Mouse (Mus musculus): ENCODE data around the gene Rsf1.

Rsf1 gene

DNA sequence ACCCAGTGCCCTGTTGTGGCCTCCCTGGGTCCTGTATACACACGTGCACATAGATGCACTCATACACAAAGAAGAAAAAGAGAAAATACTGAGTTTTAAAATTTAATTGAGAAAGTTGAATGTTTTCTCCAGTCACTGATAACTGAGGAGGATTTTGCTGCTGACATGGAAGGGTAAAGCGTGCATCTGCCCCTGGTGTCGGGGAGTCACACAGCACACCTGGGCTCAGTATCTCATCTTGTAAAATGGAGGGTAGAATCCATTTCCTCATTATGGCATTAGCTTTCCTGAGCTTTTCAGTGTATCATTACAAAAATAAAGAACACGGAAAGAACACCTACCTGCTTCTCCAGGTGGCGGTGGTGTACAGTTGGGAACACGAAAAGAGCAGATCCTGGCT, 145.7 kb downstream of the Rsf1 start:
- no peak for DNase-seq (ENCODE audit: low spot score)

GRCm38 (mm10) chr7:97726080-97726479, 146.4 kb downstream of the Rsf1 start:
- no peak for DNase-seq (ENCODE audit: low spot score)

GRCm38 (mm10) chr7:97726778-97727177, 147.1 kb downstream of the Rsf1 start:
- DNase-seq (ENCODE audit: low spot score): no peak

DNA sequence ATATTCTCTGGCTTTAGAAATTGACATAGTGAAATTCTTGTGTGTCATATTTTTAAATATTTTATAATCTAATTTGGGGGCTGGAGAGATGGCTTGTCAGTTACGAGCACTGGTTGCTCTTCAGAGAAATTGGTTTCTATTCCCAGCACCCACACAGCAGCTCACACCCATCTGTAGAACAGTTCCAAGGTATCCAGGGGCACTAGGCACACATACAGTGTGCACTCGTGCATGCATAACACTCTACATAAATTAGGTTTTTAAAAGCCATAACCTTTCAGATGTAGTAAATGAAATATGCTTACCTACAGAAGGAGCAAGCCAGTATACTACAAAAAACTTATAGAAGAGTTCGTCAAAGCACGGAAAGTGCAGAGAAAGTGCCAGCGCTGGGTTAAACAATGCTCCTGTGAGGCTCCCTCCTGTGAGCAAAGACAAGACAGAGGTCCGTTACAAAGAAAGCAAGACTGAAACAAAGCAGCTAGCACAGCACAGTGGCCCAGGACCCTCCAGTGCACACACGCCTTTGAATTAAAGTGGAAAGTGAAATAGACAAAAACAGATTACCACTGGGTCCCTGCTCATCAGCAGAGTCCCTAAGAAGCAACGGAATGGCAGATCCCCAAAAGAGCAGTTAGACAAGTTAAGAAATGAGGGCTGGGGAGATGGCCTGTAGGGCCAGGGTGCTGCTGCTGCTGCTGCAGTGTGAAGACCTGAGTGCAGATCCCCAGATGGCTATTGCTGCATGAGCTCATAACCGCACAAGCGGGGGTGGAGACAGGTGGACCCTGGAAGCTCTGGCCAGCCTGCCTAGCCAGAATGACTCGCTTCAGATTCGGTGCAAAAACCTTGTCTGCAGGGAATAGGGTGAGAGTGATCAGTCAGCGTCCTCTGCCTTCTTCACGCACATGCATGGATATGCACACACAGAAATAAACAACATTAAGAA, 149.3 kb downstream of the Rsf1 start:
- no peak for DNase-seq (ENCODE audit: low spot score)

DNA sequence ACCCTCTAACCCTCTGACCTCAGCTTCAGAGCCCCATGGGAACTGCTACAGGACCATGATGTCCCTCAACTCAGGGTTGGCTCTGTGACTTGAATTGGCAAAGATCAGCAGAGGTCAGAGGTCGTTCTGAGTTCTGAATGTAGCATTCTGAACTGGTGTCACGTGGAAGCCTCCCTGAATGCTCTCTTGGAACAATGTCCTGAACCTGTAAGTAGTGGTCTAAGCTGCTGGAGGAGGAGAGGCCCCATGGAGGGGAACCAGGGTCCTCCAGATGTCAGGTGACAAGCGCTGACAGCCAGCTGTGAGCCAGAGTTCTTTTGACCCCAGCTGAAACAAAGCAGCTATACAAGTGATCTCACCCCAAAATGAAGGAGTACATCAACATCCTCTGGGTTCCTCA, 150.7 kb downstream of the Rsf1 start:
- DNase-seq (ENCODE audit: low spot score): no peak

- no peak for DNase-seq (ENCODE audit: low spot score)
Observed at GRCm38 (mm10) chr7:97733606-97734005, 153.9 kb downstream of the Rsf1 start.

DNA sequence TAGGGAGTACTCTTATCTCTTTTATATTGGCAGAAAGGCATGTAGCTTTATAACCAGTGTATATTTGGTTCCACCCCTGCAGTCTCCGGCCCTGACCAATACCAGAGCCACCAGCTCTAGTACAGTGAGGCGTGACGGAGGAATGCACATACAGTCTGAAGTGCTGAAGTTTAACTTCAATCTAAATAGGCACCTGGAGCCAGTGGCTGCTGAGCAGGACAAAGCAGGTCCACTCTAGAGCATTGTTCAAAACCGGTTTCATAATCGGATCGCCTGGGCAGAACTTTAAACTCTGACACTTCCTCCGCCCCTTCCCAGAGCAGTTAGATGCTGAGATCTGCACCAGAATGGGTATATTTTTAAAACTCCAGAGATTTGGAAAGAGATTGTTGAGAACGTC, 155.3 kb downstream of the Rsf1 start:
- DNase-seq (ENCODE audit: low spot score): no peak

- no peak for DNase-seq (ENCODE audit: low spot score)
Observed at GRCm38 (mm10) chr7:97735886-97736420, 156.3 kb downstream of the Rsf1 start.

DNA sequence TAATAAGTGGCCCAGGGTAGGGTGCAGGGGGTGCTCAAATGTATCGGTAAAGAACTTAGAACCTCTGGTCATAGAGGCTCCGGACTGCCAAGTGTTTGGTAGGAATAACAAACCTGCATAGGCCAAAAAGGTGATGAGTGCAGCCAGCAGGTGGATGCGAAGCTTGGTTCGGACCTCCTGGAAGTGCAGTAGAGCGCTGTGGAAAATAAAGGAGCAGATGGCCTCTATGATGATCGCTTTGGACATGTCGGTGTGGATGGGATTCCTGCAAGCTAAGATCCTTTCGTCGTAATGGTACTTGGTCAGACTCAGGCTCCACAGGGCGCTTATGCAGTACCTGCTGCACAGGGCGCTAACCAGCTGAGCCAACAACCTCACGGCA, 157.6 kb downstream of the Rsf1 start:
- no peak for DNase-seq (ENCODE audit: low spot score)

- DNase-seq (ENCODE audit: low spot score): peak; percentile 66
Observed at GRCm38 (mm10) chr7:97737638-97738456, 158.2 kb downstream of the Rsf1 start, which contains the start of gene Aqp11. TSS of gene Aqp11 (minus strand) at chr7:97738289.

DNA sequence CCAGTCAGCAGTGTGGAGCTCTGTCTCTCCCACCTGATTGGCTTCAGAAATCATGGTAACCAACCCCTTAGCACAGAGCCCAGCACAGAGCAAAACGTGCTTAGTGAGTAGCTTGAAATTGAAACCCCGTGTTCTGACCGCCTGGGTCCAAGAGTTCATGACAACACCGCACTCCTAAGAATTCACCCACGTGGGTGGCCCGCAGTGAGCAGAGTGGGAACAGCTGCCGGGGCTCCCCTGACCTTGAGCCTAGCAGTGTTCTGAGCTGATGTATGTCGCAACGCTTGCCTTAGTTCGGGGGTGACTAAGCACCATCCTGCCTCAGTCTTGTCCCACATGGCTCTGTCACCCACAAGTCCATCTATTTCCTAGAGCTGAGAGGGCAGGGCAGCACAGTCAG, 161.3 kb downstream of the Rsf1 start:
- DNase-seq (ENCODE audit: low spot score): no peak

GRCm38 (mm10) chr7:97741756-97742291, 162.1 kb downstream of the Rsf1 start:
- DNase-seq (ENCODE audit: low spot score): no peak

Data from ovary, postnatal 14 days (tissue).